Mouse (Mus musculus) ES-E14 (cell line): ENCODE measurements around the gene Slc25a24. TPM values are rescaled to one million over a fixed set of nuclear protein-coding genes. Genes with fewer than 3 reads are reported as not detected.
A peak's percentile ranks its signal among the peaks of the same experiment; 100 is the strongest.

Experiments used
- DNase-seq: peaks from one replicate; pipeline ENCODE4 v3.0.0-alpha.2; 2013; ENCODE audit warnings: low read depth, low spot score
- H3K27ac ChIP-seq: 2 replicates; pipeline ENCODE4 v1.5.1; 2012; ENCODE audit warnings: low read depth, mild to moderate bottlenecking, low read length, moderate library complexity, mixed read lengths; ENCODE audit not compliant: poor library complexity, insufficient read depth, severe bottlenecking
- H3K36me3 ChIP-seq: 2 replicates; pipeline ENCODE4 v1.6.1; 2012; ENCODE audit warnings: mild to moderate bottlenecking, low read length, moderate library complexity, mixed read lengths; ENCODE audit not compliant: control insufficient read depth, poor library complexity, insufficient read depth, severe bottlenecking
- H3K4me1 ChIP-seq, 2 experiments: fragments of 150-350 bp in 1 of 2; sonication (generic) in 1 of 2; 2 replicates each; pipeline ENCODE4 v1.6.1; 2012; ENCODE audit warnings: low read length in 2 of 2, mild to moderate bottlenecking in 1 of 2, mixed read lengths in 1 of 2; ENCODE audit not compliant: control insufficient read depth in 2 of 2, insufficient read depth in 2 of 2, poor library complexity in 1 of 2
- H3K4me3 ChIP-seq, 2 experiments: fragments of 150-350 bp in 1 of 2; sonication (generic) in 1 of 2; 2 replicates each; pipeline ENCODE4 v1.5.1; 2012; ENCODE audit warnings: low read length in 2 of 2, low read depth in 1 of 2, mild to moderate bottlenecking in 1 of 2, mixed read lengths in 1 of 2; ENCODE audit not compliant: insufficient read depth in 1 of 2, poor library complexity in 1 of 2, severe bottlenecking in 1 of 2
- H3K9ac ChIP-seq: 2 replicates; pipeline ENCODE4 v1.6.1; 2012; ENCODE audit warnings: low read depth, mild to moderate bottlenecking, low read length, mixed read lengths; ENCODE audit not compliant: poor library complexity, insufficient read depth, severe bottlenecking
- H3K9me3 ChIP-seq: fragments of 150-350 bp; sonication (generic); 2 replicates; pipeline ENCODE4 v1.6.1; 2012; ENCODE audit warnings: low read depth, mild to moderate bottlenecking, low read length; ENCODE audit not compliant: control insufficient read depth, insufficient read depth
- CHD2 ChIP-seq: IDR thresholded peaks from 2 replicates; pipeline ENCODE4 v1.6.1; 2014; ENCODE audit warnings: mild to moderate bottlenecking, low read depth, low read length, inconsistent platforms
- HCFC1 ChIP-seq: IDR thresholded peaks from 2 replicates; pipeline ENCODE4 v1.6.1; 2012; ENCODE audit warnings: low read length, inconsistent platforms, borderline replicate concordance; ENCODE audit not compliant: insufficient read depth
- MAFK ChIP-seq: IDR thresholded peaks from 2 replicates; pipeline ENCODE4 v1.6.1; 2014; ENCODE audit warnings: mild to moderate bottlenecking, low read depth, low read length, inconsistent platforms; ENCODE audit not compliant: insufficient read depth
- ZC3H11A ChIP-seq: IDR thresholded peaks from 2 replicates; pipeline ENCODE4 v1.6.1; 2012; ENCODE audit warnings: low read depth, mild to moderate bottlenecking, inconsistent platforms, low read length, borderline replicate concordance
- ZNF384 ChIP-seq: IDR thresholded peaks from 2 replicates; pipeline ENCODE4 v1.6.1; 2012; ENCODE audit warnings: low read depth, low read length, inconsistent platforms
- in situ Hi-C, 2 experiments: fragments of 600-800 bp; cut with MboI; formaldehyde crosslinking; loops; one replicate each; pipeline ENCODE4 v1.15.1; 2025; ENCODE audit warnings: low sequenced_read_pairs in 2 of 2, inconsistent platforms in 1 of 2; ENCODE audit not compliant: unreplicated experiment in 2 of 2
- total RNA-seq: library from RNA; depleted of rRNA; stranded (reverse); fragments of 300-350 nt; gene quantifications from 2 replicates; pipeline ENCODE4 v1.2.3, GENCODE M21; 2012

Gene Slc25a24
- total RNA-seq, 1 experiment = 19.0 TPM

GRCm38 (mm10) chr3:109104702-109105101, 18.2 kb upstream of the Slc25a24 start:
- no peak for DNase-seq
- TF ChIP-seq MAFK = no peak
- TF ChIP-seq CHD2 = no peak
- no peak for TF ChIP-seq ZNF384
- TF ChIP-seq ZC3H11A = no peak
- no peak for TF ChIP-seq HCFC1
- H3K36me3 ChIP-seq = no peaks in the 10 kb centered on the region
- H3K9ac ChIP-seq = no peak overlapping the region
- no peak overlapping the region for H3K4me3 ChIP-seq
- H3K9me3 ChIP-seq = no peaks in the 10 kb centered on the region
- in situ Hi-C loops = no loop called here
- H3K27ac ChIP-seq = no peak overlapping the region
- no peaks in the 10 kb centered on the region for H3K4me1 ChIP-seq

- Histone ChIP-seq H3K9me3 (no peaks in the 10 kb centered on the region), H3K4me3 (no peak overlapping the region), H3K9ac (no peak overlapping the region), H3K27ac (no peak overlapping the region), H3K36me3 (no peaks in the 10 kb centered on the region), H3K4me1 (no peaks in the 10 kb centered on the region)
- no peak for TF ChIP-seq ZNF384
- TF ChIP-seq MAFK = no peak
- no peak for TF ChIP-seq CHD2
- TF ChIP-seq ZC3H11A = no peak
- no peak for TF ChIP-seq HCFC1
- no peak for DNase-seq
- in situ Hi-C loops = no loop called here
These were observed 5.8 kb upstream of the Slc25a24 start for GRCm38 (mm10) chr3:109117136-109117535.

- Histone ChIP-seq H3K4me1 (no peaks in the 10 kb centered on the region), H3K4me3 (no peak overlapping the region), H3K9ac (no peak overlapping the region), H3K9me3 (no peaks in the 10 kb centered on the region), H3K27ac (no peak overlapping the region), H3K36me3 (no peaks in the 10 kb centered on the region)
- DNase-seq = no peak
- no peak for TF ChIP-seq CHD2
- TF ChIP-seq ZC3H11A = no peak
- TF ChIP-seq MAFK = no peak
- no peak for TF ChIP-seq ZNF384
- no peak for TF ChIP-seq HCFC1
- in situ Hi-C loops = no loop called here
These were observed 3.4 kb upstream of the Slc25a24 start for GRCm38 (mm10) chr3:109119562-109119961.

- TF ChIP-seq ZC3H11A = no peak
- TF ChIP-seq HCFC1 = no peak
- no peak for TF ChIP-seq CHD2
- TF ChIP-seq ZNF384 = no peak
- TF ChIP-seq MAFK = no peak
- in situ Hi-C loops = no loop called here
These were observed 3.0 kb upstream of the Slc25a24 start for GRCm38 (mm10) chr3:109119973-109120372.

GRCm38 (mm10) chr3:109123531-109123981, 607 bp downstream of the Slc25a24 start:
- DNase-seq = no peak
- no peak for TF ChIP-seq CHD2
- no peak for TF ChIP-seq HCFC1
- TF ChIP-seq MAFK = no peak
- no peak for TF ChIP-seq ZNF384
- no peak for TF ChIP-seq ZC3H11A
- no peak overlapping the region for H3K9ac ChIP-seq
- no peak overlapping the region for H3K27ac ChIP-seq
- no peaks in the 10 kb centered on the region for H3K9me3 ChIP-seq
- H3K4me1 ChIP-seq = no peaks in the 10 kb centered on the region
- in situ Hi-C loops = no loop called here
- H3K36me3 ChIP-seq = no peaks in the 10 kb centered on the region
- H3K4me3 ChIP-seq = peak overlapping the region; percentile 70 to 78

More at GRCm38 (mm10) chr3:109119973-109120372, 3.0 kb upstream of the Slc25a24 start:
- no peaks in the 10 kb centered on the region for H3K4me1 ChIP-seq
- H3K9me3 ChIP-seq = no peaks in the 10 kb centered on the region
- H3K36me3 ChIP-seq = no peaks in the 10 kb centered on the region
- H3K4me3 ChIP-seq = no peak overlapping the region
- no peak overlapping the region for H3K9ac ChIP-seq
- no peak overlapping the region for H3K27ac ChIP-seq
- DNase-seq = no peak
